Mouse (Mus musculus) heart, adult 2 months (tissue): ENCODE data around the gene Olfr64.

Source experiments
- CTCF ChIP-seq: fragments of 200-600 bp; IDR thresholded peaks from 2 replicates; pipeline ENCODE4 v1.8.1; 2022; ENCODE audit warnings: antibody characterized with exemption, mild to moderate bottlenecking, moderate library complexity
- EP300 ChIP-seq: fragments of 200-500 bp; IDR thresholded peaks from 2 replicates; pipeline ENCODE4 v1.6.1; 2011; ENCODE audit warnings: low read depth, low read length, control low read depth; ENCODE audit not compliant: insufficient read depth
- POLR2A ChIP-seq: fragments of 200-500 bp; IDR thresholded peaks from 2 replicates; pipeline ENCODE4 v1.6.1; 2011; ENCODE audit warnings: mild to moderate bottlenecking, low read depth, low read length, control low read depth; ENCODE audit not compliant: insufficient read depth

DNA sequence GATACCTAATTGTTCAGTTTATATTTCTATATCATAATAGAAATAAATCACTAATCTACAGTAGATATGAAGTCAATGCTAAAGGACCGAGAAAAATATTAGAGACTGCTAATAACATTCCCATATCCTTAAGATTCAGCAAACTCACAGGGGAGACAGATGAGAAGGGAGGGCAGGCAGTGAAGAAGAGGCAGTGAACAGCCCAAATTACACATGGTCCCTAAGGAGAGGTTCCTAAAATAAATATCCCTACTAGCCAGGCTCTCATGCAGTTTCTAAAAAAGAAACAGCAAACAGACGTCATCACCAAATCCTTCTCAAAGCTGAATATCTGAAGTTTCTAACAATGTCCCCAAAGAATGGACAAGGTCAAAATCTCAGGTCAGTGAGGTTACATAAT is 8.9 kb upstream of the Olfr64 start, which contains the start of gene Olfr65:
- TF ChIP-seq POLR2A (no peak), CTCF (no peak), EP300 (no peak)
